Mouse (Mus musculus): ENCODE measurements around the gene Prss23.

Gene Prss23

DNA sequence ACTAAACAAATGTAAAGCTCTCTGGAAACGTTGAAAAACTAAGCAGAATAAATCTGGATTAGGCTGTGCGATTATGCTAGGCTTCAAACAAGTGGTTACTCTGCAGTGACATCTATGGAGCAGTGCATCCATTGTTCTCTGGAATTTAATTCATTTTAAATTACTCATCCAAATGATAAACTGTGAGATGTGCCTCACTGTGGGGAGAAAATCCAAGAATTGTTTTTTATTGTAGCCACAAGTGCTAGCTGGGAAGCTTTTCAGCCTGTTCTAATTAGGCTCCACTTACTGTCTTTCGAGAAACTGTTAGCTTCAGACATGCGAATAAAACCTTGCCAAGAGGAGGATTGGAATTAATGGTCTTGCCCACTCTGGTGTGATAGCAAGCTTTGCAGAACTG lies 18.3 kb downstream of the Prss23 start:
- DNase-seq (ENCODE audit: low spot score), result no peak

DNA sequence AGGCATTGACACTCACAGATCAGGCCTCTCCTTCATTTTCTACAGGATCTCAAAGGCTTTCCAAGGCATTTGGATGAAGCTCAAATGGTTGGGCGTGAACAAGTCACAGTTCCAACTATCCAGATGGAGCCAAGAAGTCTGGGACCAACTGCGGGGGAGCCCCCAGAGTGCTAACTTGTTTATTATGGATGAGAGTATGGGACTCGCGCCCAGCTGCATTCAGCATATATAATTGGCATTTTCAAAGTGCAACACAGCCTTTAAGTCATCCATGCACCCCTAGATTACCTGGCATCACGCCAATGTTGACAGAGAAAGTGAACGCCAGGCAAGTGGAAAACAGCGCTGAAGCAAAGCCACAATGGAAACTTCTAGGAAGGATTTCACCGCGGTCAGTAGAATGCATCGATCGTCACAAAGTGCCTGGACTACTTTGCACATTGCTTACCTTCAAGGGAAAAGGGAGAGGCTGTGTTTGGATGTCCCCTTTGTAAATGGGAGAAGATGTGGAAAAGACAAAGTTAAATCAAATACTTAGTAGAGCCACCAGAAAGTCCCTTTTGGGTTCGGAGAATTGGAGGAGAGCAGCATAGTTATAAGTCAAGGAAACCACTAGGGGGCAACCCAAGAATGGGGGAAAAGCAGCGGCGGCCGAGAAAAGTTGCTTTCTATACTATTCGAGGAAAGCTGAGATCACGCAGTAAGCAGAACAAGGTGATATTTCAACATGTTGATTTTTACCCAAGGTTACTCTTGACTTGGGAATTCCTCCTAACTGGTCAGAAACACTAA lies 27.3 kb downstream of the Prss23 start:
- DNase-seq (ENCODE audit: low spot score), result peak; percentile 40

DNA sequence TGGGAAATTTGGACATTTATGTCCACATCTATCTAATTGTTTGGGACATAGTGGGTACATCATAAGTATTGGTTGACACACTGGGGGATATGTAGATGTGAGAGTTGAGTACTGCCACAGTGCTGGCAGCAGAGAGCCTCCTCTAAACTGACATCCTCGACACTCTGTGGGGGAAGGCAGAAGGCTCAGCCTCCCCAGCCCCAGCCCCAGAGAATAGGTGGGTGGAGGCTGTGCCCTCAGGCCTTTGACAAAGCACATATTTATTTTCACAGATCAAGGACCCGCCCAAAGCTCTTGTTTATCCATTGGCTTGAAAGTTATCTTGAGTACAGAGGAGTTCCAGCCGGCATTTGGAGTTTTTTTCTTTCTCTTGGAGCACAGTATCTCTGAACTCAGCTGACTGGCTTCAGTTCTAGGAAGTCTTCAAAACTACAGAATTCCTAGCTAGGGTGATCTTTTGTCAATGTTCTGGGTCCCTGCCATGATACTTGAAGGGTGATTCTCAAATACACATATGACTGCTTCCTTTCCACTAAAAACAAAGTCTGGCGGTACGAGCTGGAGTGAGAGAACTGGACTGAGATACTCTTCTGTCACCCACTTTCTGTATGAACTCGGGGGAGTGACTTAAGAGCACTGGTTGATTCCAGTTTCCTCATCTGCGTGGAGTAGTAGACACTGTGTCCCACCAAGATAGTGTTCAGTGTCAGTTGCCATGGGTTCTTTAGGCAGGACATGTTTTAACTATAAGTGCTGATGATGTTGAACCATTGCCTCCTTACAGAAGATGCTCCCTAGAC lies 43.0 kb downstream of the Prss23 start:
- DNase-seq (ENCODE audit: low spot score), result no peak

DNA sequence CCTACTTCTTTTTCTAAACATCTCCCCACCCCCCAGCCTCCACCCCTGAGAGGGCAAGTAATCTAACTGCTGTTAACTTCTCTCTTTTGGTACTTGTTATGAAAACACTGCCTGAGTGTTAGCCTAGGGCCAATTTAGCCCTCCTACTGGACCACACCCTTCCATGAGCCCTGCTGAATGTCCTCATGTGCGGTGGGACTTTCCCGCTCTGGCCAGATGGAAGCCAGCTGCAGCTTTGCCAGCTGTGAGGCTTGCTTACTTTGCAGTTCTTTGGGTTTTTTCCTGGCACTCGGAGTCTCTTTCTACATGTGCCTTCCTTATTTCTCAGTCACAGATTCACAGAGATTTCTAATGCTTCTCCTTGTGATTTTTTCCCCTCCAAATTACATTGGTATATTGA lies 45.3 kb downstream of the Prss23 start:
- no peak for DNase-seq (ENCODE audit: low spot score)

GRCm38 (mm10) chr7:89478490-89478889 lies 48.5 kb downstream of the Prss23 start:
- no peak for DNase-seq (ENCODE audit: low spot score)

GRCm38 (mm10) chr7:89477294-89477999 lies 49.5 kb downstream of the Prss23 start:
- peak; percentile 37 for DNase-seq (ENCODE audit: low spot score)

- no peak for DNase-seq (ENCODE audit: low spot score)
These were observed 53.5 kb downstream of the Prss23 start for GRCm38 (mm10) chr7:89473442-89473841.

- DNase-seq (ENCODE audit: low spot score), result no peak
These were observed 63.0 kb downstream of the Prss23 start for GRCm38 (mm10) chr7:89463775-89464592.

GRCm38 (mm10) chr7:89463246-89463645 lies 63.7 kb downstream of the Prss23 start:
- DNase-seq (ENCODE audit: low spot score), result no peak

DNA sequence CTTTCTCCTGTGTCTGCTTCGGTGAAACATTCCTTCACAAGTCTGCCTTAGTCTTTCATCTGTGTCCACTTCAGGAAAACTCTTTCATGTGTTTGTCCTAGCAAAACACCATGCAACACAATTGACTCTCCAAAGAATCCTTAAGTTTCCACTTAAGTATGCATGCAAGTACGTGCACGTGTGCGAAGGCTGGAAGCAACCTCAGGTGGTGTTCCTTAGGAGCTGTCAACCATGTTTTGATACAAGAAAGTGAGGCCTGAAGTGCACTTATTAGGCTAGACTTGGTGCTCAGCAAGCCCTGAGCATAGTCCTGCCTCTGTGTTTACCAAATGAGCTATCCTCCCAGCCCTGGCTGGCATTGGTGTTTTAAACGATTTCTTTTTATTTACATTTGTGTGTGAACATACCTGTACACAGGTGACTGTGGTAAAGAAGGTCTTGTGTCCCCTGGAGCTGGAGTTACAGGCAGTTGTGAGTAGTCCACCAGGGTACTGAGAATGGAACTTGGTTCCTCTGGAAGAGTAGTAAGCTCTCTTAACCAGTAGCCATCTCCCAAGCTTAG lies 64.3 kb downstream of the Prss23 start:
- no peak for DNase-seq (ENCODE audit: low spot score)

- no peak for DNase-seq (ENCODE audit: low spot score)
These were observed 65.6 kb downstream of the Prss23 start for GRCm38 (mm10) chr7:89461351-89461750.

DNA sequence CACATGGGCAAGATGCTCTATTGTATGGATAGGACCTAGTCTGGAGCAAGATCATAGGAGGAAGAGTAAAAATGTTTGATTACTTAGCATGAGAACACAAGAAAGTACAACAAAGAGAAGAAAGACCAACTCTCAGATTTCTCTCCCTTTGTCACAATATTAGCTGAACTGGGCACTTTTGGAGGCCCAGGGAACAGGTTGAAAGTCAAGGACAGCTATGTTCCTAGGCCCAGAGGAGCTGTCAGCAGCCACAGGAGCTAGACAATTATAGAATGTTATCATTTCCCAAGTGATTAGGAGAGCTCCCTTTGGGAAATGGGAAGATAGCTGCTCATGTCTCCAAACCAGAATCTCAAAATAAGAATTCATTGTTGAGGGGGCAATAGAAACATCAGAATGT lies 66.1 kb downstream of the Prss23 start:
- no peak for DNase-seq (ENCODE audit: low spot score)

DNA sequence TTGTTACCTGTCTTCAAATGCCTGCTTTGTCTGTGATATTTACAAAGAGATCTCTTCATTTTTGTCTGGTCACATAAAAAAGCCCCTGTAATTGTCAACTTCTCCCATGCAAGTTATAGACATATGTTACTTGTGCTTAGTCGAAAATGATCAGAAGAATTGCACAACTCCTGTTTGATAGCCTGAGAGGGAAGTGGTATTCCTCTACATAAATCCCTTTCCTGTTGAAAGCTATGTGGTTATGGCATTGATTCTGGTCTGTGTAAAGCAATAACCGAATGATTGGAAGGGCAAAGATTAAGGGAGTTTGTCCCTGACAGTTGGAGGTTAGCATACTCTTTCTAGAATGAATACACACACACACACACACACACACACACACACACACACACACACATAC lies 67.3 kb downstream of the Prss23 start:
- no peak for DNase-seq (ENCODE audit: low spot score)

All from layer of hippocampus, adult 9-10 months (tissue).